7 mouse cellular contexts compared by ENCODE assay signal in genomic region chr7:16298927-16299326, GRCm38 (mm10). TPM values are rescaled to one million over a fixed set of nuclear protein-coding genes. Genes with fewer than 3 reads are reported as not detected.
DNase-seq lines count a peak whose midpoint lies in the region; ATAC-seq lines count a peak whose summit lies in the region.

No protein-coding gene starts in this region.

- no peak for ATAC-seq in kidney, embryonic 16.5 days (ENCODE audit: low FRiP score, low TSS enrichment)
- ATAC-seq in hindbrain, embryonic 16.5 days = no peak
- no peak for ATAC-seq in neural tube, embryonic 13.5 days (ENCODE audit: low read depth)
- ATAC-seq in megakaryocyte progenitor cell, adult 5-6 weeks (replicated peaks; ENCODE audit: poor library complexity) = no peak

- 75% methylated on average over 5 of the region's 5 CpGs for WGBS in kidney, embryonic 16.5 days
- 80% methylated on average over 5 of the region's 5 CpGs for WGBS in forebrain, embryonic 10.5 days
- WGBS in hindbrain, embryonic 16.5 days = 74% methylated on average over 5 of the region's 5 CpGs
- 72% methylated on average over 5 of the region's 5 CpGs for WGBS in neural tube, embryonic 13.5 days

- H3K4me3 ChIP-seq in kidney, embryonic 16.5 days (ENCODE audit: low read length) = peak overlapping the region; percentile 51
- H3K4me3 ChIP-seq in forebrain, embryonic 10.5 days = peak overlapping the region; percentile 61
- peak overlapping the region; percentile 50 for H3K4me3 ChIP-seq in hindbrain, embryonic 16.5 days (ENCODE audit: low read length)
- peak overlapping the region; percentile 47 for H3K4me3 ChIP-seq in neural tube, embryonic 13.5 days

- H3K27me3 ChIP-seq in kidney, embryonic 16.5 days (ENCODE audit: insufficient read depth, low read length) = no peaks in the 10 kb centered on the region
- peaks cover 16% of the 10 kb centered on the region; the same call in 1 of the 2 replicates for H3K27me3 ChIP-seq in forebrain, embryonic 10.5 days (ENCODE audit: poor library complexity, severe bottlenecking)
- no peaks in the 10 kb centered on the region for H3K27me3 ChIP-seq in hindbrain, embryonic 16.5 days (replicated peaks; ENCODE audit: control insufficient read depth, insufficient read depth, low read length)
- no peaks in the 10 kb centered on the region for H3K27me3 ChIP-seq in neural tube, embryonic 13.5 days

- peak overlapping the region; percentile 65 for H3K27ac ChIP-seq in kidney, embryonic 16.5 days (ENCODE audit: low read length)
- peak overlapping the region; percentile 87 for H3K27ac ChIP-seq in forebrain, embryonic 10.5 days
- peak overlapping the region; percentile 75 for H3K27ac ChIP-seq in hindbrain, embryonic 16.5 days (ENCODE audit: low read depth, low read length)
- peak overlapping the region; percentile 78 for H3K27ac ChIP-seq in neural tube, embryonic 13.5 days (replicated peaks)

- no peak overlapping the region for H3K9ac ChIP-seq in kidney, embryonic 16.5 days (replicated peaks; ENCODE audit: low read length)
- H3K9ac ChIP-seq in hindbrain, embryonic 16.5 days (ENCODE audit: low read depth, low read length) = peak overlapping the region; percentile 65; the same call in 1 of the 2 replicates
- H3K9ac ChIP-seq in neural tube, embryonic 13.5 days = peak overlapping the region; percentile 69; the same call in 1 of the 2 replicates

- no peaks in the 10 kb centered on the region for H3K9me3 ChIP-seq in kidney, embryonic 16.5 days (ENCODE audit: low read length)
- H3K9me3 ChIP-seq in forebrain, embryonic 10.5 days = no peaks in the 10 kb centered on the region
- no peaks in the 10 kb centered on the region for H3K9me3 ChIP-seq in hindbrain, embryonic 16.5 days (ENCODE audit: control insufficient read depth, low read length)
- no peaks in the 10 kb centered on the region for H3K9me3 ChIP-seq in neural tube, embryonic 13.5 days

- H3K4me1 ChIP-seq in kidney, embryonic 16.5 days (ENCODE audit: insufficient read depth, low read length) = peaks cover 35% of the 10 kb centered on the region
- peaks cover 53% of the 10 kb centered on the region for H3K4me1 ChIP-seq in forebrain, embryonic 10.5 days
- peaks cover 26% of the 10 kb centered on the region for H3K4me1 ChIP-seq in hindbrain, embryonic 16.5 days (ENCODE audit: control insufficient read depth, insufficient read depth, low read depth, low read length)
- H3K4me1 ChIP-seq in neural tube, embryonic 13.5 days (replicated peaks) = peaks cover 47% of the 10 kb centered on the region

- H3K4me2 ChIP-seq in kidney, embryonic 16.5 days (replicated peaks; ENCODE audit: low read depth, low read length) = peak overlapping the region; percentile 83
- peak overlapping the region; percentile 83 for H3K4me2 ChIP-seq in hindbrain, embryonic 16.5 days (ENCODE audit: low read length)
- H3K4me2 ChIP-seq in neural tube, embryonic 13.5 days = peak overlapping the region; percentile 82

- no peak for DNase-seq in kidney, adult 11 months
- DNase-seq in forebrain, embryonic 10.5 days (ENCODE audit: extremely low spot score, low spot score) = no peak
- DNase-seq in yolk sac, embryonic 10.5 days (ENCODE audit: low spot score) = no peak

- H3K36me3 ChIP-seq in kidney, embryonic 16.5 days (ENCODE audit: insufficient read depth, low read length) = no peaks in the 10 kb centered on the region
- H3K36me3 ChIP-seq in forebrain, embryonic 10.5 days (replicated peaks) = no peaks in the 10 kb centered on the region
- H3K36me3 ChIP-seq in hindbrain, embryonic 16.5 days (ENCODE audit: control insufficient read depth, insufficient read depth, low read length) = no peaks in the 10 kb centered on the region
- no peaks in the 10 kb centered on the region for H3K36me3 ChIP-seq in neural tube, embryonic 13.5 days

RNA-seq across cellular contexts. Expression of gene Bbc3, which starts 9.3 kb away (rescaled TPM):
- 12.6 and 14.2 TPM in 2 replicates for polyA plus RNA-seq in kidney, embryonic 16.5 days (2015; fragmentation: Nextera tagmentation; extraction: Ambion mirVana)
- polyA plus RNA-seq in forebrain, embryonic 10.5 days (2016; fragmentation: Nextera tagmentation; extraction: Ambion mirVana) = 16.4 and 18.8 TPM in 2 replicates
- polyA plus RNA-seq in hindbrain, embryonic 16.5 days (2015; fragmentation: Nextera tagmentation; extraction: Ambion mirVana) = 31.3 and 32.7 TPM in 2 replicates
- polyA plus RNA-seq in neural tube, embryonic 13.5 days (2015; fragmentation: Nextera tagmentation; extraction: Ambion mirVana) = 22.4 and 22.8 TPM in 2 replicates
- total RNA-seq in megakaryocyte progenitor cell, adult 5-6 weeks (2015) = 0.25 and 1.8 TPM in 2 replicates
- total RNA-seq in megakaryocyte progenitor cell, adult 5-6 weeks (2017) = 0.84 and 1.2 TPM in 2 replicates

RNA-seq across cellular contexts. Expression of gene Ccdc9, which starts 12.3 kb away (rescaled TPM):
- polyA plus RNA-seq in kidney, embryonic 16.5 days (2015; fragmentation: Nextera tagmentation; extraction: Ambion mirVana) = 30.9 and 31.2 TPM in 2 replicates
- polyA plus RNA-seq in forebrain, embryonic 10.5 days (2016; fragmentation: Nextera tagmentation; extraction: Ambion mirVana) = 28.7 and 34.8 TPM in 2 replicates
- 26.1 TPM in 2 replicates for polyA plus RNA-seq in hindbrain, embryonic 16.5 days (2015; fragmentation: Nextera tagmentation; extraction: Ambion mirVana)
- 31.2 and 35.4 TPM in 2 replicates for polyA plus RNA-seq in neural tube, embryonic 13.5 days (2015; fragmentation: Nextera tagmentation; extraction: Ambion mirVana)
- 17.3 and 19.8 TPM in 2 replicates for total RNA-seq in megakaryocyte progenitor cell, adult 5-6 weeks (2015)
- 87.9 and 99.6 TPM in 2 replicates for total RNA-seq in megakaryocyte progenitor cell, adult 5-6 weeks (2017)

RNA-seq across cellular contexts. Expression of gene Inafm1, which starts 25.5 kb away (rescaled TPM):
- 16.4 and 19.7 TPM in 2 replicates for polyA plus RNA-seq in kidney, embryonic 16.5 days (2015; fragmentation: Nextera tagmentation; extraction: Ambion mirVana)
- 5.6 and 6.3 TPM in 2 replicates for polyA plus RNA-seq in forebrain, embryonic 10.5 days (2016; fragmentation: Nextera tagmentation; extraction: Ambion mirVana)
- polyA plus RNA-seq in hindbrain, embryonic 16.5 days (2015; fragmentation: Nextera tagmentation; extraction: Ambion mirVana) = 55.5 and 62.4 TPM in 2 replicates
- 30.0 and 39.3 TPM in 2 replicates for polyA plus RNA-seq in neural tube, embryonic 13.5 days (2015; fragmentation: Nextera tagmentation; extraction: Ambion mirVana)
- 5.0 and 11.3 TPM in 2 replicates for total RNA-seq in megakaryocyte progenitor cell, adult 5-6 weeks (2015)
- 5.2 and 6.8 TPM in 2 replicates for total RNA-seq in megakaryocyte progenitor cell, adult 5-6 weeks (2017)

RNA-seq across cellular contexts. Expression of gene C5ar1, which starts 39.6 kb away (rescaled TPM):
- 2.7 and 2.8 TPM in 2 replicates for polyA plus RNA-seq in kidney, embryonic 16.5 days (2015; fragmentation: Nextera tagmentation; extraction: Ambion mirVana)
- polyA plus RNA-seq in forebrain, embryonic 10.5 days (2016; fragmentation: Nextera tagmentation; extraction: Ambion mirVana) = 0.50 and 0.80 TPM in 2 replicates
- polyA plus RNA-seq in hindbrain, embryonic 16.5 days (2015; fragmentation: Nextera tagmentation; extraction: Ambion mirVana) = 2.1 and 2.4 TPM in 2 replicates
- polyA plus RNA-seq in neural tube, embryonic 13.5 days (2015; fragmentation: Nextera tagmentation; extraction: Ambion mirVana) = 2.3 and 2.8 TPM in 2 replicates
- total RNA-seq in megakaryocyte progenitor cell, adult 5-6 weeks (2015) = 2.4 and 4.0 TPM in 2 replicates
- 0.57 and 1.2 TPM in 2 replicates for total RNA-seq in megakaryocyte progenitor cell, adult 5-6 weeks (2017)

RNA-seq across cellular contexts. Expression of gene C5ar2, which starts 55.0 kb away (rescaled TPM):
- polyA plus RNA-seq in kidney, embryonic 16.5 days (2015; fragmentation: Nextera tagmentation; extraction: Ambion mirVana) = 0.09 and 0.11 TPM in 2 replicates
- polyA plus RNA-seq in forebrain, embryonic 10.5 days (2016; fragmentation: Nextera tagmentation; extraction: Ambion mirVana) = 0.09 TPM in 2 replicates
- 0.07 and 0.13 TPM in 2 replicates for polyA plus RNA-seq in hindbrain, embryonic 16.5 days (2015; fragmentation: Nextera tagmentation; extraction: Ambion mirVana)
- polyA plus RNA-seq in neural tube, embryonic 13.5 days (2015; fragmentation: Nextera tagmentation; extraction: Ambion mirVana) = 0.15 TPM in 1 of 2 replicates, not detected in the other
- total RNA-seq in megakaryocyte progenitor cell, adult 5-6 weeks (2015) = 1.1 and 1.7 TPM in 2 replicates
- total RNA-seq in megakaryocyte progenitor cell, adult 5-6 weeks (2017) = 1.1 and 1.3 TPM in 2 replicates
